8 mouse cellular contexts compared by ENCODE assay signal in the genomic region with DNA sequence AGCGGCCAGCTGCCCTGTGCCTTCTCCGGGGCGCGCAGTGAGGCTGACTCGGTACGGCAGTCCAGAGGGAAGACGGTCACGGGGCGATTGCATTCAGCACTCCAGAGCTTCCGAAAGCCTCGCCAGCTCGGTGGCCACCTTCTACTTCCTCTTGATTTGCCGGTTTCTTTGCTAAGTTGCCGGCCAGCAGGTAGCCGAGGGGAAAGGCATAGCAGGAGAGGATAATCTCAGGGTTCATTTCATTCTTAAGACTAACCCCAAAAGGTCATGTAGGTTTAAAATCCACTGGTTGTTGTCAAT. TPM values are rescaled to one million over a fixed set of nuclear protein-coding genes. Genes with fewer than 3 reads are reported as not detected.
DNase-seq lines count a peak whose midpoint lies in the region; ATAC-seq and TF ChIP-seq lines count a peak whose summit lies in the region.

No protein-coding gene starts in this region.

- no peak overlapping the region for H3K27ac ChIP-seq in kidney, adult 2 months (ENCODE audit: insufficient read depth, low read depth, low read length)
- H3K27ac ChIP-seq in embryonic facial prominence, embryonic 10.5 days (replicated peaks) = peak overlapping the region; percentile 97
- H3K27ac ChIP-seq in hindbrain, embryonic 16.5 days (ENCODE audit: low read depth, low read length) = peak overlapping the region; percentile 94
- H3K27ac ChIP-seq in midbrain, embryonic 12.5 days (replicated peaks) = peak overlapping the region; percentile 95

- TF ChIP-seq CTCF in kidney, adult 2 months (conservative IDR thresholded peaks at IDR 0.05; ENCODE audit: insufficient read depth, insufficient read length, low read depth, low read length) = no peak

- TF ChIP-seq POLR2A in kidney, adult 2 months (IDR thresholded peaks at IDR 0.05; ENCODE audit: low read depth, low read length) = no peak

- no peak for ATAC-seq in hindbrain, embryonic 16.5 days
- no peak for ATAC-seq in midbrain, embryonic 12.5 days (ENCODE audit: low FRiP score, low read depth)

- H3K4me1 ChIP-seq in kidney, adult 2 months (ENCODE audit: control insufficient read depth, insufficient read depth, low read length) = no peaks in the 10 kb centered on the region
- H3K4me1 ChIP-seq in embryonic facial prominence, embryonic 10.5 days = peaks cover 21% of the 10 kb centered on the region
- no peaks in the 10 kb centered on the region for H3K4me1 ChIP-seq in hindbrain, embryonic 16.5 days (ENCODE audit: control insufficient read depth, insufficient read depth, low read depth, low read length)
- H3K4me1 ChIP-seq in midbrain, embryonic 12.5 days = no peaks in the 10 kb centered on the region

- H3K27me3 ChIP-seq in kidney, adult 2 months (replicated peaks; ENCODE audit: control insufficient read depth, insufficient read depth, low read length) = no peaks in the 10 kb centered on the region; the same call in 1 of the 2 replicates
- H3K27me3 ChIP-seq in embryonic facial prominence, embryonic 10.5 days (replicated peaks; ENCODE audit: low read depth, poor library complexity, severe bottlenecking) = no peaks in the 10 kb centered on the region
- H3K27me3 ChIP-seq in hindbrain, embryonic 16.5 days (replicated peaks; ENCODE audit: control insufficient read depth, insufficient read depth, low read length) = no peaks in the 10 kb centered on the region
- H3K27me3 ChIP-seq in midbrain, embryonic 12.5 days = peaks cover 4% of the 10 kb centered on the region; the same call in 1 of the 2 replicates

- no peaks in the 10 kb centered on the region for H3K9me3 ChIP-seq in embryonic facial prominence, embryonic 10.5 days
- no peaks in the 10 kb centered on the region for H3K9me3 ChIP-seq in hindbrain, embryonic 16.5 days (ENCODE audit: control insufficient read depth, low read length)
- H3K9me3 ChIP-seq in midbrain, embryonic 12.5 days = no peaks in the 10 kb centered on the region

- peak overlapping the region; percentile 72 for H3K4me2 ChIP-seq in hindbrain, embryonic 16.5 days (ENCODE audit: low read length)
- H3K4me2 ChIP-seq in midbrain, embryonic 12.5 days (replicated peaks) = peak overlapping the region; percentile 73

- H3K4me3 ChIP-seq in kidney, adult 2 months (ENCODE audit: insufficient read depth, low read depth, low read length) = peak overlapping the region; percentile 49
- peak overlapping the region; percentile 89 for H3K4me3 ChIP-seq in embryonic facial prominence, embryonic 10.5 days
- H3K4me3 ChIP-seq in hindbrain, embryonic 16.5 days (ENCODE audit: low read length) = peak overlapping the region; percentile 79
- peak overlapping the region; percentile 84 for H3K4me3 ChIP-seq in midbrain, embryonic 12.5 days

- WGBS in kidney, adult 2 months = 2% methylated on average over 15 of the region's 15 CpGs
- 0% methylated on average over 15 of the region's 15 CpGs for WGBS in embryonic facial prominence, embryonic 10.5 days
- under 1% methylated on average over 10 of the region's 15 CpGs for WGBS in hindbrain, embryonic 16.5 days
- WGBS in midbrain, embryonic 12.5 days = 0% methylated on average over 15 of the region's 15 CpGs

- peak overlapping the region; percentile 95 for H3K9ac ChIP-seq in hindbrain, embryonic 16.5 days (ENCODE audit: low read depth, low read length)
- H3K9ac ChIP-seq in midbrain, embryonic 12.5 days (replicated peaks) = peak overlapping the region; percentile 84

- no peak for DNase-seq in kidney, adult 2 months
- DNase-seq in kidney, adult 11 months = no peak
- no peak for DNase-seq in embryonic facial prominence, embryonic 10.5 days (ENCODE audit: low spot score)
- DNase-seq in adipocyte (ENCODE audit: low spot score) = no peak
- DNase-seq in spleen, postnatal 36 days (ENCODE audit: low spot score in 2 of 2) = no peak
- DNase-seq in kidney, postnatal 36 days = no peak

- no peaks in the 10 kb centered on the region for H3K36me3 ChIP-seq in kidney, adult 2 months (ENCODE audit: control insufficient read depth, insufficient read depth, low read length)
- H3K36me3 ChIP-seq in embryonic facial prominence, embryonic 10.5 days (replicated peaks) = peaks cover 2% of the 10 kb centered on the region
- no peaks in the 10 kb centered on the region for H3K36me3 ChIP-seq in hindbrain, embryonic 16.5 days (ENCODE audit: control insufficient read depth, insufficient read depth, low read length)
- H3K36me3 ChIP-seq in midbrain, embryonic 12.5 days = no peaks in the 10 kb centered on the region

RNA-seq across cellular contexts. Expression of a gene that starts 2.6 kb away (rescaled TPM):
- 0.77 and 0.83 TPM in 2 replicates for polyA plus RNA-seq in kidney, adult 2 months (2012; rRNA removed)
- 41.7 and 46.6 TPM in 2 replicates for polyA plus RNA-seq in embryonic facial prominence, embryonic 10.5 days (2016; fragmentation: Nextera tagmentation; extraction: Ambion mirVana)
- polyA plus RNA-seq in hindbrain, embryonic 16.5 days (2015; fragmentation: Nextera tagmentation; extraction: Ambion mirVana) = 66.6 and 66.8 TPM in 2 replicates
- polyA plus RNA-seq in midbrain, embryonic 12.5 days (2016; fragmentation: Nextera tagmentation; extraction: Ambion mirVana) = 74.4 and 88.5 TPM in 2 replicates

Comparison
In these comparisons a context has a peak if more than half of its experiments do, and no peak if none do; other contexts are left out.
1. RNA of a gene that starts 2.6 kb away (polyA plus RNA-seq): 74.4 to 88.5 TPM in midbrain, embryonic 12.5 days, 66.6 to 66.8 TPM in hindbrain, embryonic 16.5 days and 41.7 to 46.6 TPM in embryonic facial prominence, embryonic 10.5 days; 0.77 to 0.83 TPM in kidney, adult 2 months; every median in the first group is over 10 times any median in the second.
2. Peak in every context shown above with its lines, with median percentiles within 50 percentile points of each other: H3K4me3 ChIP-seq.